Mouse (Mus musculus) c-Kit-negative CD71-positive TER-119-positive erythroid progenitor cells, embryonic 14.5 days (primary cell): ENCODE measurements around the gene Psg19.
"Not testable (repeated sequence)": the region's sequence is repeated elsewhere in the genome, so short reads cannot be mapped to it uniquely, and the experiment has no call there.

ENCODE experiments used
- DNase-seq: peaks from one replicate; pipeline ENCODE4 v3.0.0-alpha.2; 2013; ENCODE audit warnings: low read depth, low spot score

Gene Psg19

GRCm38 (mm10) chr7:18798420-18798819 is at the start of gene Psg19:
TSS of gene Psg19 (minus strand) at chr7:18798520.
- DNase-seq = no peak

GRCm38 (mm10) chr7:18844811-18845210 is 46.5 kb upstream of the Psg19 start:
- no peak for DNase-seq

GRCm38 (mm10) chr7:18841174-18841567 is 42.9 kb upstream of the Psg19 start:
- no peak for DNase-seq

DNA sequence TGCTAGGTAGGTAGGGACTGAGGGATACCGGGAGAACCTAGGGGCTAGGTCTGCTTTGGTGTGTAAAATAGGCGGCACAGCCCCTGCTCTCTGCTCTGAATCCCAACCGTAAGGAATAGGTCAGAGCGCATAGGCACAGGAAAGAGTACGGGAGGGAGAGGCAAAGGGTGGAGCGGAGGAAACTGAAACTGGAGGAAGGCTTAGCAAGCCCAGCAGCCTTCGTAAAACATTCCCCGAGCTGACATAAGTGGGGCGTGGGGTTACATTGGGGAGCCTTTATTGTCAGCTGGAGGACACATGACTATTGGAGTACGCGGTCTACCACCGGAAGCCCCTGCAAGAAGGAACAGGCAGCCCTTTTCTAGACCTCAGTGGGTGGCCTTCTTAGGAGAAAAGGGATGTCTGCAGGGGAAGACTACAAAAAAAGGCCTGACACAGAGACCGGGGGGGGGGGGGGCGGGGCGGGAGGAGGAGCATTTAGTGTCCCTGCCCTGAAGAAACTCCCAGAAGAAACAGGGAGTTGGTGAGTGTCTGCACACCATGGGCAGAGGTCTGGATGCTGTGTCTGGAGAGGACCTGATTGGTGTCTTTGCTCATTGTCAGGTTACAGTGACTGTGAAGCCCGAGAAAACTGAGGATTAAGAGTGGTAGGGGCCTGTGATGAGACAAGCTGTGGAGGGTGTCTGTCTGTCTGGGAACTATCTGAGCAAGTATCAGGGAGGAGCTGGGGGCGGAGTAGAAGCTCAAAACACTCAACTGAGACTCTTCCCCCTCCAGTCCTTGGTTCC is 42.3 kb upstream of the Psg19 start:
- no peak for DNase-seq

DNA sequence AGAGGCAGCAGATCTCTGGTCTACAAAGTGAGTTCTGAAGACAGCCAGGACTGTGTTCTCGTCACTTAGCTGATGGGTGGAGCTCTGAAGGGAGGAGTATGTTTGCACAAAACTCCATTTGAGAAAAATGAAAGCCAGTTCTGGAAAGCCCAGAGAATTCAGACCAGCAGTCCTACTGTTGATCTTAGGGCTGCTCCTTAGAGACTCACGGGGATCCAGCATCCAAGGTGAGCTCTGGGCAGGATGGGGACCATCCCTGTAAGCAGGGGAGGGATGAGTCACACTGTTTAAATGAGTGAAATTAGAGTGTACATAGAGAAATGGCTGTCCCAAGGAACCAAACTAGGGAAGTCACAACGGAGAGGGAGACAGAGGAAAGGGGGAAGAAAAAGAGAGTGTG is 41.5 kb upstream of the Psg19 start, which contains the start of gene Mill2:
Gene Mill2 (plus strand): TSS at position 102 of the 400 bp plus-strand sequence.
- DNase-seq = no peak

GRCm38 (mm10) chr7:18832298-18832697 is 34.0 kb upstream of the Psg19 start:
- no peak for DNase-seq

- no peak for DNase-seq
Observed at GRCm38 (mm10) chr7:18829545-18829944, 31.2 kb upstream of the Psg19 start.

- DNase-seq = no peak
Observed at GRCm38 (mm10) chr7:18828592-18828991, 30.3 kb upstream of the Psg19 start.

- DNase-seq = no peak
Observed at GRCm38 (mm10) chr7:18827792-18828546, 29.6 kb upstream of the Psg19 start.

GRCm38 (mm10) chr7:18821507-18821906 is 23.2 kb upstream of the Psg19 start, which contains the start of gene Psg17:
TSS of gene Psg17 (minus strand) at chr7:18821607.
- no peak for DNase-seq

DNA sequence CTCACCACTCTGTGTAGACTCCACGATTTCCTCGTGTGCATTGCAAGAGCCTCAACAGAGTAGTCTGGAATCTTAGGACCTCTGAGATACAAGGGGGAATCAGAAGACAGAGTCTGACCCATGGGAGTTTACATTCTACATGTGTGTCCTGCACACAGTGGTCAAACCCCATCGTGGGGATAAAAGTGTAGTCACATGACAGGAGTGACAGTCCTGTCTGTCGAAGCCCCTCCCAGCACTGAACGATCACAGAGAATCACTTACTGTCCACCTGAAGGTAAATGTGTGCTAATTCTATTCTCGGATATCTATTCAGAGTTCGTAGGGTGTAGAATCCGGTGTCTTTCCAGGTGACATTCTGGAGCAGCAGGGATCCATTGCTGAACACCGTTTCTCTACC is 20.0 kb upstream of the Psg19 start:
- DNase-seq = no peak

DNA sequence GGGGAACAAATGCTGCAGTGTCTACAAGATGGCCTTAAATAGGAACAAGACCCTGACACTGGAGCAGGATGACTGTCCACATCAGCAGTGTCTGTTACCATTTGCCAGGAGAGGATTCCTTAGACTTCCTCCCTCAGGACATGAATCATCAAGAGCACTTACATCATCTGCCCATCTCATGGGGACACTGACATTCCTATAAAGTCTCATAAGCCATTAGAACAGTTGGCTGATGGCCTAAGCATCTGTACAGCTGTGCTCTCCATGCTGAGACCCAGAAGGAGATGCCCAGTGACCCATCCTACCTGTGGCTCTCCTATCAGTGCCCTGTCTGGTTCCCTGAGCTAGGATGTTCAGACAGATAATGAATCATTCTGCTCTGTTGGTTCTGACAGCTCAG is 5.2 kb upstream of the Psg19 start:
- no peak for DNase-seq

DNA sequence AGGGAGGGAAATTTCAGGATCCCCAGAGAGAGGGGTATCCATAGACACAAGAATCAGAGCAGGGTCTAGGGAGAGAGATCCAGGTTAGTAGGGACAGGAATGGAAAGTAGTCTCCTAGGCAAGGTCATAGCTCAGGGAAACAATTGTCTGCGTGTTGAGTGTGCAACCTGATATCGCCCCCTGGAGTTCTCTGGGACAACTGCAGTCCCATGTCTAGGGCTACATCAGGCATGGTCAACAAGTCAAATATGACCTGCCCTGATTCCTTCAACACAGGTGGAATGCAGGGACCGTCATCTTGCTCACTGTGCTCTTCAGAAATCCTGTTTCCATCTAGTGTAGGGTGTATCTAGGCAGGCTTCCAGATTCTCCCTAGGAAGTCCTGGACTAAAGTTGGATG is 809 bp upstream of the Psg19 start:
- no peak for DNase-seq

DNA sequence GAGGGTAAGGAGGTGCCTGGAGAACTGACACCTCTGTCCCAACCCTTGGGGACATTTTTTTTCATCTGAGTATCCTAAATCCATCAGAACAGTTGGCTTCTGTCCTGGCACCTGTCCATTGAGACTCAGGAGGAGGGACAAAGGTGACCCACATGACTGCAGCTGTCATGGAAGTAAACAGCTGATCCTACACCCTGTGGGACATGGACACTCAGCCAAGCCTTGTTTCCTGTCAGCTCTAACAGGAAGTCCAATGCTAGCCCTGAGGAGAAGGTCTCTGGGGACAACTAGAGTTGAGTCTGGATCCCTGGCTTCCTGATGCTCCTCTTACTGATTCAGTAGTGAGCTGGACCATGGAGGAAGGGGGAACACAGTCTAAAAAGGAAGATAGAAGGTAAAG is 7.6 kb downstream of the Psg19 start:
- DNase-seq = not testable (repeated sequence)

- DNase-seq = not testable (repeated sequence)
Observed at GRCm38 (mm10) chr7:18781301-18781700, 17.0 kb downstream of the Psg19 start.

GRCm38 (mm10) chr7:18779337-18779781 is 19.0 kb downstream of the Psg19 start:
- DNase-seq = no peak

DNA sequence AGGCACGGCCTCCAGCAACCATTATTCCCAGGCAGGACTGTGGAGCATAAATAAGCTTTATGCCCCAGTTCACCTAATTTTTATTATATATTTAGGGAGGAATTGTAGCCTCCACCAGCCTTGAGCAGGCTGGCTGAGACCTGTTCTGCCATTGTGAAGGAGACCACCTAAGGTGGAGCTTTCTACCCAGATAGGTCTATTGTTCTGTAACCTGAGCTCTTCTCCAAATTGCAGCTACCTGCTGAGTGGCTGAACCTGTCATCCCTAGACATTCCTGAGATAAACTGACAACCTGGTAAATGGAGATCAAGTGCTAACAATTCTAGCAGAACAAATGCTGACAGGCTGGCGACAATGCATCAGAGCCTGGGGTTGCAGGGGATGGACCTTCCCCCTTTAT is 35.4 kb downstream of the Psg19 start:
- DNase-seq = not testable (repeated sequence)

- DNase-seq = not testable (repeated sequence)
Observed at GRCm38 (mm10) chr7:18760152-18760551, 38.2 kb downstream of the Psg19 start.

- DNase-seq = not testable (repeated sequence)
Observed at GRCm38 (mm10) chr7:18749896-18750477, 48.3 kb downstream of the Psg19 start.

GRCm38 (mm10) chr7:18748994-18749895 is 49.1 kb downstream of the Psg19 start:
- no peak for DNase-seq

DNA sequence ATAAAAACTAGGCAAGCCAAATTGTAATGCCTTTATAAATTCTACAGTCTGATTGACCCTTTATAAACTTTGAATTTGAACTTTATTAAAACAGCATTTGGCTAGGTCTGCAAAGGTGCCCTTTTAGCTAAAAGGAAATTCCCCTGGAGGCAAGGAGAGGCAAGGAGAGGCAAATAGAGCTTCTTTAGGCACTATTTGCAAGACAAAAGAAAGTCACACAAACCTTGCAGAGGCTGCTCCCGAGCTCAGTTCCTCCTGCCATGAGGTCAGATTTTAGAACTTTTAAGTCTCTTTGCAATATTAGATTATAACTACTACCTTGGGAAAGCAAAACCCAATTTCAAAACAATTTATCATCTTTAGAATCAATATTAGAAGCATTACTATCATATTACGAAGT is 50.9 kb downstream of the Psg19 start:
- DNase-seq = not testable (repeated sequence)
